Mouse (Mus musculus): ENCODE results near the gene Btnl4.
"Not testable (repeated sequence)": the region's sequence is repeated elsewhere in the genome, so short reads cannot be mapped to it uniquely, and the experiment has no call there.

Gene Btnl4

DNA sequence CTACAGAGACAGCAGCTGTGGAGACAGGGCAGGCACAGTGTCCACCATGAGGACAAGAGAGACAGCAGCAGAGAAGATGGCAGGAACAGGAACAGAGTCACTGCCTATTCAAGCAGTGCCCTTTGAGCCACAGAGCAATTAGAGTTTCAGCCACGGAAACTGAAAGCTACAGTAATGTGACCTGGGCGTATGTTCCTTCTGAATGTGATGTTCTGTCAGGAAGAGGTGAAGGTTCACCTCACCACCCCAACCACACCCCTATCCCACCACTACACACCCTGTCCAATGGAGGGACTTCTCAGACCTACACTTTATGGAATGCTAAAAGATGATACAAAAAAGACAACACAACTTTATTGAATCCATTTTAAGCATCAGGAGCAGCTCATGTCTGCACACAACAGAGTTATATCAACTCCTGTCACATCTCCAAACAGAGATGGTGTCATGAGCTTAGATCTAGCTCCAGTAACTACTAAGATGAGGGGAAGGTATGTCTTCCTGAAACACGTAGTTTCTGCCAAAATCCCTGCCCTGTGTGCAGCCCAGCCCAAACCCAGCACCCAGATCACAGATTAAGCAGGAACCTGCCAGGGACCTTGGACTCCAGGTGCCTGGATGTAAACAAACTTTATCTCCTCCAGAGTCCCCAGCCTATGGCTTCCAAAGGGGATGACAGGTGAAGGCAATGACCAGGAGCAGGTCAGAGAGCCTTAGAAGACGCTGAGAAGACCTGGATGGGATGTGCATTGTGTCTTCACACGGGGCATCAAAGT is at the start of gene Btnl4:
Gene Btnl4, minus strand, starts transcription at position 81 of the 776 bp plus-strand sequence.
- DNase-seq (ENCODE audit: low spot score in 2 of 2), result not testable (repeated sequence)

DNA sequence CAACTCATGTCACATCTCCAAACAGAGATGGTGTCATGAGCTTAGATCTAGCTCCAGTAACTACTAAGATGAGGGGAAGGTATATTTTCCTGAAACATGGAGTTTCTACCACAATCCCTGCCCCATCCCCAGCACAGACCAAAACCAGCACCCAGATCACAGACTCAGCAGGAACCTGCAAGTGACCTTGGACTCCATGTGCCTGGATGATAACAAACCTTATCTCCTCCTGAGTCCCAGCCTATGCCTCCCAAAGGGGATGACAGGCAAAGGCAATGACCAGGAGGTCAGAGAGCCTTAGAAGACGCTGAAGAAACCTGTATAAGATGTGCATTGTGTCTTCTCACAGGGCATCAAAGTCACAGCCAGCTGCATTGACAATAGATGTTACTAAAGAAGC is 41.9 kb upstream of the Btnl4 start:
- DNase-seq (ENCODE audit: low spot score in 2 of 2), result no peak

DNA sequence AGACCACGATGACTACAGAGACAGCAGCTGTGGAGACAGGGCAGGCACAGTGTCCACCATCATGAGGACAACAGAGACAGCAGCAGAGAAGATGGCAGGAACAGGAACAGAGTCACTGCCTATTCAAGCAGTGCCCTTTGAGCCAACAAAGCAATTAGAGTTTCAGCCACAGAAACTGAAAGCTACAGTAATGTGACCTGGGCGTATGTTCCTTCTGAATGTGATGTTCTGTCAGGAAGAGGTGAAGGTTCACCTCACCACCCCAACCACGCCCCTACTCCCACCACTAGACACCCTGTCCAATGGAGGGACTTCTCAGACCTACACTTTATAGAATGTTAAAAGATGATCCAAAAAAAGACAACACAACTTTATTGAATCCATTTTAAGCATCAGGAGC is 41.5 kb upstream of the Btnl4 start:
- not testable (repeated sequence) for DNase-seq (ENCODE audit: low spot score in 2 of 2)

DNA sequence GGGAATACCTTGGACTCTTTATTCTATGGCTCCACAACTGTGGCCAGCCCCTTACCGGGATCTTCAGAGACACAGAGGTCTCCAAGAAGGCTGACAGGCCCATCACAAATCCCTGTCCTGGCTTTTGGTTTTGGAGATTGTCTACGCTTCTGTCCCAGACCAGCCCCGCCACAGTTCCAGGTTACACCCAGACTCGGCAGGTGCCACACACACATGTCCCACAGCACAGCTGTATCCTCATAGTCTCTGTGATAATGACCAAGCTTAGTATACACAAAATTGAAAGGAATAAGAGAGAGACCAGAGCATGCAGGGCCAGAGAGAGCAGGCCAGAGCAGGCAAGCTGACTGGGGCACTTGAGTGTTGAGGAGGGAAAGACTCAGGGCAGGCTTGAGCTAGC is 40.7 kb upstream of the Btnl4 start:
- no peak for DNase-seq (ENCODE audit: low spot score in 2 of 2)

DNA sequence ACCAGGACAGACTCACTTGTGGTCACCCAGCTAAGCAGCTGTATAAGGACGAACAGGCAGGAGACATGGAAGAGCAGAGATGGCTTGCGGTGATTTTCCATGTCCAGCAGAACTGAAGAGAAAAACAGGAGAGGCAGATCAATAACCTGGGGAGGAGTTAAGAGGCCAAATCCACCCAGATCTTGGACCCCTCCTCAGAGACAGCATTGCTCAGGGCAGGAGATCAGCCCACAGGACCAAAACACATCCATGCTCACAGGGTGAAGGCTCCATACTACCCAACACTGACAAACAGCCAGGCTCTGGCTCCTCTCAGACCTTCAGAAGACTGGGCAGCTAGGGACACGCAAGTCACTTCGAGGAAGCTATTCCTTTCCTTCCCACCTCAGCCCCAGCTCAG is 40.1 kb upstream of the Btnl4 start, which contains the start of gene Btnl6:
Gene Btnl6, minus strand, starts transcription at position 101 of the 400 bp plus-strand sequence.
- no peak for DNase-seq (ENCODE audit: low spot score in 2 of 2)

DNA sequence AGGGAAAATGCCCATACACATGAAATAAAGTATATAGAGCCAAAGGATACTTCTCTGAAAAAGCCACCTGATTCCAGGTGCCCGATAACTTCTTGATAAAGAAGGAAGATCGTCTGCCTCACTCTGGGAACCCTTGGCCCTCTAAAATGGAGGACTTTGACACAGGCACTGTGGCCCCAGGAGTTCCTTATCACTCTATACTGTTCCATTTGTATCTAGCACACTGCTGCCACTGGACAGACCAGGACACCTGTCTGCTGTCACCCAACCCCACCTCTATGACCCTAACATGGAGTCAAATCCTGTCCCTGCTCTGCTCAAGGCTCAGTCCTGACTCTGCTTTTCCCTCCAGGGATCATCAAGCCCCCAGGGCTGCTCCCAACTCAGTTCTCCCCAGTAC is 39.4 kb upstream of the Btnl4 start:
- DNase-seq (ENCODE audit: low spot score in 2 of 2), result no peak

DNA sequence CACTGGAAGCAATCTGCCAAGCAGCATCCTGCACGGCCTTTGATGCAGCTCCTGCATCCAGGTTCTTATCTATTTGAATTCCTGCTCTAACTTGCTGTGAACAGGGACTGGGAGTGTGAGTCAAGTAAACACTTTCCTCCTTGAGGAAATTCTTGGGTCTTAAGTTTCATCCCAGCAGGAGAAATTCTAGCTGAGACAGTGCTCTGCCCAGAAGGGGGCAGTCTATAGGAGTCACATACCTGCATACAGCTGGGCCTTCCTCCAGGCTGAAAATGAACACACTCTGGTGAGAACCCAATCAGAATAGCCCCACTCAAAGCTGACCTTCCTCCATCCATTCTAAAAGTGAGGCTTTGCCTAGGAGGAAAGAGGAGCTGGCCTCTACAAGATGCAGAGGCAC is 34.6 kb upstream of the Btnl4 start:
- not testable (repeated sequence) for DNase-seq (ENCODE audit: low spot score in 2 of 2)

DNA sequence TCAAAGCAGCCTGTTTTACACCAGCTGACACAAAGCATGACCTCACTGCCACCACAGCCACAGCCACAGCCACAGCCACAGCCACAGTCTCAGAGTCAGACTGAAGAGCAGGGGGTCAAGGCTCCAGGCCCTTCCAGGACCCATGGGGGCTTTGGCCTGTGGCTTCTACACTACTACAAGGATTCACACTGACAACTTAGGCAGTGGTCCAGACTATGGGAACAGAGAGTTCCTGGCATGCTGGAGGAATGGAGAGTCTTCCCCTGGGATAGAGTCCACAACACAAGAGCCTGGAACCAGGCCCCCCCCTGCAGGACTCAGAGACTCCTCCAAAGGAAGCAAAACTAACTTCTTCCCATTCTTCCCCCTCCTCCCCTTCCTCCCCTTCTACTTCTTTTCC is 30.5 kb upstream of the Btnl4 start:
- no peak for DNase-seq (ENCODE audit: low spot score in 2 of 2)

DNA sequence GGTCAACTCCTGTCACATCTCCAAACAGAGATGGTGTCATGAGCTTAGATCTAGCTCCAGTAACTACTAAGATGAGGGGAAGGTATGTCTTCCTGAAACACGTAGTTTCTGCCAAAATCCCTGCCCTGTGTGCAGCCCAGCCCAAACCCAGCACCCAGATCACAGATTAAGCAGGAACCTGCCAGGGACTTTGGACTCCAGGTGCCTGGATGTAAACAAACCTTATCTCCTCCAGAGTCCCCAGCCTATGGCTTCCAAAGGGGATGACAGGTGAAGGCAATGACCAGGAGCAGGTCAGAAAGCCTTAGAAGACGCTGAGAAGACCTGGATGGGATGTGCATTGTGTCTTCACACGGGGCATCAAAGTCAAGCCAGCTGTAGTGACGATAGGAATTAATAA is 20.6 kb upstream of the Btnl4 start:
- DNase-seq (ENCODE audit: low spot score in 2 of 2), result not testable (repeated sequence)

DNA sequence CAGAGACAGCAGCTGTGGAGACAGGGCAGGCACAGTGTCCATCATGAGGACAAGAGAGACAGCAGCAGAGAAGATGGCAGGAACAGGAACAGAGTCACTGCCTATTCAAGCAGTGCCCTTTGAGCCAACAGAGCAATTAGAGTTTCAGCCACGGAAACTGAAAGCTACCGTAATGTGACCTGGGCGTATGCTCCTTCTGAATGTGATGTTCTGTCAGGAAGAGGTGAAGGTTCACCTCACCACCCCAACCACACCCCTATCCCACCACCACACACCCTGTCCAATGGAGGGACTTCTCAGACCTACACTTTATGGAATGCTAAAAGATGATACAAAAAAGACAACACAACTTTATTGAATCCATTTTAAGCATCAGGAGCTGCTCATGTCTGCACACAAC is 20.2 kb upstream of the Btnl4 start:
- not testable (repeated sequence) for DNase-seq (ENCODE audit: low spot score in 2 of 2)

DNA sequence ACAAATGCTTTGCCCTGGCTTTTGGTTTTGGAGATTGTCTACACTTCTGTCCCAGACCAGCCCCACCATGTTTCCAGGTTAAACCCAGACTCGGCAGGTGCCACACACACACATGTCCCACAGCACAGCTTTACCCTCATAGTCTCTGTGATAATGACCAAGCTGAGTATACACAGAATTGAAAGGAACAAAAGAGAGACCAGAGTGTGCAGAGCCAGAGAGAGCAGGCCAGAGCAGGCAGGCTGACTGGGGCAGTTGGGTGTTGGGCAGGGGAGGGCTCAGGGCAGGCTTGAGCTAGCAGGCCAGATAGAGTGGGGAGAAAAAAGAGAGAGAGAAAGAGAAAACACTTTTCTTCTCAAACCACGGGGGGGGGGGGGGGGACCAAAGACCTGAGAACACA is 19.4 kb upstream of the Btnl4 start:
- DNase-seq (ENCODE audit: low spot score in 2 of 2), result no peak

DNA sequence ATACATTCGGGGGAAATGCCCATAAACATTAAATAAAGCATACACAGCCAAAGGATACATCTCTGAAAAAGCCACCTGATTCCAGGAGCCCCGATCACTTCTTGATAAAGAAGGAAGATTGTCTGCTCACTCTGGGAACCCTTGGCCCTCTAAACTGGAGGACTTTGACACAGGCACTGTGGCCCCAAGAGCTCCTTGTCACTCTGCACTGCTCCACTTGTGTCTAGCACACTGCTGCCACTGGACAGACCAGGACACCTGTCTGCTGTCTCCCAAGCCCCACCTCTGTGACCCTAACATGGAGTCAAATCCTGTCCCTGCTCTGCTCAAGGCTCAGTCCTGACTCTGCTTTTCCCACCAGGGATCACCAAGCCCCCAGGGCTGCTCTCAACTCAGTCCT is 18.0 kb upstream of the Btnl4 start:
- not testable (repeated sequence) for DNase-seq (ENCODE audit: low spot score in 2 of 2)

DNA sequence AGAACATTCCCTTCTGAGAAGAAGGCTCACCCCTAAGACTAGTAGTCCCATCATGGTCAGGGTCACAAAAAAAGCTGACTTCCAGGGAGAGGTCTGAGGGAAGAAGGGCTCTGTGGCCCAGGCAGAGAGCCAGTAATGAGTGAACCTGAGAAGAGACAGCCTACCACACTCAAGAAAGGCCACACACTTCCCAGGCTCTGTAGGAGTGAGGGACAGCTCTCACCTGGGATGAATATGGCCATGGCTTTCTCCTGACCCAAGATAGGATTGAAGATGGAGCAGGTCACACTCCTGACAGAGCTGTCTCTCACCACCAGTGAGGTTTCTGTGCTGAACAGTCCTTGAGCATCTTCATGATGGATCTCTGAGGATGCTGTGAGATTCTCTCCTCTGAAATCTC is 15.7 kb upstream of the Btnl4 start:
- DNase-seq (ENCODE audit: low spot score in 2 of 2), result no peak

DNA sequence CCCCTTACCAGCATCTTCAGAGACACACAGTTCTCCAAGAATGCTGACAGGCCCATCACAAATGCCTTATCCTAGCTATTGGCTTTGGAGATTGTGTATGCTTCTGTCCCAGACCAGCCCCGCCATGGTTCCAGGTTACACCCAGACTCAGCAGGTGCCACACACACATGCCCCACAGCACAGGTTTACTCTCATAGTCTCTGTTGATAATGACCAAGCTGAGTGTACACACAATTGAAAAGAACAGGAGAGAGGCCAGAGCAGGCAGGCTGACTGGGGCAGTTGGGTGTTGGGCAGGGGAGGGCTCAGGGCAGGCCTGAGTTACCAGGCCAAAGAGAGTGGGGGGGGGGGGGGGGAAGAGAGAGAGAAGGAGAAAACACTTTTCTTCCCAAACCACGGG is 691 bp downstream of the Btnl4 start:
- no peak for DNase-seq (ENCODE audit: low spot score in 2 of 2)

DNA sequence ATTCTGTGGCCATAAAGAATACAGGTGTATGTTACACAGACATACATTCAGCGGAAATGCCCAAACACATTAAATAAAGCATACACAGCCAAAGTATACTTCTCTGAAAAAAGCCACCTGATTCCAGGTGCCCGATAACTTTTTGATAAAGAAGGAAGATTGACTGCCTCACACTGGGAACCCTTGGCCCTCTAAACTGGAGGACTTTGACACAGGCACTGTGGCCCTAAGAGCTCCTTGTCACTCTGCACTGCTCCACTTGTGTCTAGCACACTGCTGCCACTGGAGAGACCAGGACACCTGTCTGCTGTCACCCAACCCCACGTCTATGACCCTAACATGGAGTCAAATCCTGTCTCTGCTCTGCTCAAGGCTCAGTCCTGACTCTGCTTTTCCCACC is 2.1 kb downstream of the Btnl4 start:
- no peak for DNase-seq (ENCODE audit: low spot score in 2 of 2)

DNA sequence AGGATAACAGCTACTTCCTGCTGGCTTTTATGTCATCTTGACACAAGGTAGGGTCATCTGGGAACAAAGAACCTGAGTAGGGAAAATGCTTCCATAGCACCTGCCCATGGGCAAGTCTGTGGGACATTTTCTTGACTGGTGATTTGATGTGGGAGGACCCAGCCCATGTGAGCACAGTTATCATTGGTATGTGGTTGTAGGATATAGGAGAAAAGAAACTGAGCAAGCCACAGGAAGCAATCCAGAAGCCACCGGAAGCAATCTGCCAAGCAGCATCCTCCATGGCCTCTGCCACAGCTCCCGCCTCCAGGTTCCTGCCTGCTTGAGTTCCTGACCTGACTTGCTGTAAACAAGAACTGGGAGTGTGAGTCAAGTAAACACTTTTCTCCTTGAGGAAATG is 6.6 kb downstream of the Btnl4 start:
- DNase-seq (ENCODE audit: low spot score in 2 of 2), result no peak

DNA sequence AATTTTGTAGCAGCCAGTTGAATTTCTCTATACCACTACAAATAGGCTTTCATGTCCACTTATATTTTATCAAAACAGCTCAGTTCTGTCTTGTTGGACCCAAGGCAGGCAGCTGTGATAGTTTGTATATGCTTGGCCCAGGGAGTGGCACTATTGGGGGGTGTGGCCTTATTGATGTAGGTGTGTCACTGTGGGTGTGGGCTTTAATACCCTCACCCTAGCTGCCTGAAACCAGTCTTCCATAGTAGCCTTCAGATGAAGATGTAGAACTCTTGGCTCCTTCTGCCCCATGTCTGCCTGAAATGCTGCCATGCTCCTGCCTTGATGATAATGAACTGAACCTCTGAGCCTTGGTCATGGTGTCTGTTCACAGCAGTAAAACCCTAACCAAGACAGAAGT is 11.2 kb downstream of the Btnl4 start:
- DNase-seq (ENCODE audit: low spot score in 2 of 2), result not testable (repeated sequence)

DNA sequence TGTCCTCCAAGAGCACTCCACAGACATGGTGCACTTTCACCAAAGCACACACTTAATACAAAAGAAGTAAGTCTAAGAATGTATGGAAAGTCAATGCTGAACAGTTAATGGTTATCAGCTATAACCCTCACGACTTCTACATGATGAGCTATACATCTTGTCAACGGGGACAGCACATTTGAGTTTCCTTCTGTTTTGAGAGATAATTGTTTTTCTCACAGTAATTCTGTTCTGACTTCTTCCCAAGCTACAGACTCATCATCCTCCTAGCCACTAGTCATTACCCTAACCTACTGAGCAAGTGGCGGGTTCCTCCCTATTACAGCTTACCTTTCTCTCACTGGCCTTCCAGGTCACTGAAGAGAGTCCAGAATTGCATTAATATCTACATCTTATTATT is 17.9 kb downstream of the Btnl4 start:
- DNase-seq (ENCODE audit: low spot score in 2 of 2), result no peak

DNA sequence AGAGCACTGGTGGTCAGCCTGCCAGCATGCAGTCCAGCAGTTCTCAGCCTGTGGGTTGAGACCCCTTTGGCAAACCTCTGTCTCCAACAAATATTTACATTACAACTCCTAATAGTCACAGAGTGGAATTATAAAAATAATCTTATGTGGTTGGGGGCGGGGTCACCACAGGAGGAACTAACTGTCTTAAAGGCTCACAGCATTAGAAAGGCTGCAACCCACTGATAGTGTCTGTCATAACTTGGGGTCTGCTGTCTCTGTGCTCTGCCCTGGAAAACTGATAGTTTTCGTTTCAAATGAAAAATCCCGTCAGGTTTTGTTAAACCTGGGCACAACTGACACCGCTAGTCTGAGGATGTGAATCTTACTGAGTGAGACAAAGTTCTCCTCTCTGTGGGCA is 19.4 kb downstream of the Btnl4 start:
- no peak for DNase-seq (ENCODE audit: low spot score in 2 of 2)

DNA sequence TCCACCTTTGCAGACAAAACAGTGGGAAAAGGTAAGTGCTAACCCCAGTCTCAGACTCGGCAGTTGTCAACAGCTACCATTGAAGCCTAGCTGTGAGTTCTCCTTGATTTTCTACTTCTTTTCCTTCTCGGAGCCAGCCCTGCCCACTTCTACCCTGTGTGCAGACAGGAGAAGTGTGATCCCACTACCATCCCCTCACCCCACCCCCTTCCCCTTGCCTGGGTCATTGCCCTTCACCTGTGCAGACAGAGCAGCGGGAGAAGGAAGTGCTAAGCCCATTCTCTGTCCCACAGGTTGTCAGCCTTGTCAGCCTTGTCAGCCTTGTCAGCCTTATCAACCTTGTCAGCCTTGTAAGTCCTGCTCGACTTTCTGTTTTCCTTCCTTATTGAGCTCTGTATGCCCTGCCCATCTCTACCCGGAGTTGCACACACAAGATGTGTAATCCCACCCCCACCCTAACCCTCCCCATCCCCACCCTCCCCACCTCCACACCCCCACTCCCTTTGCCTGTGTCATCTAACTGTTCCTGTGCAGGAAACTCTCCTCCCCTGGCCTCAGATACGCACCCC is 28.6 kb downstream of the Btnl4 start:
- no peak for DNase-seq (ENCODE audit: low spot score in 2 of 2)

DNA sequence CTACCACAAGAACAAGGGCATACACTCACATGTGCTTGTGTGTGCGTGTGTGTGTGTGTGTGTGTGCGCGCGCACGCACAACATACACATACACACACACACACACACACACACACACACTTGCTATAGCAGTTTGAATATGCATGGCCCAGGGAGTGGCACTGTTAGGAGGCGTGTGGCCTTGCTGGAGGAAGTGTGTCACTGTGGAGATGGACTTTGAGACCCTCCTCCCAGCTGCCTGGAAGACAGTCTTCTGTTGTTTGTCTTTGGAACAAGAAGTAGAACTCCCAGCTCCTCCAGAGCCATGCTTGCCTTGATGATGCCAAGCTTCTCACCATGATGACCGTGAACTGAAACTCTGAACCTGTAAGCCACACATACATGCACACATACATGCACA is 35.1 kb downstream of the Btnl4 start:
- no peak for DNase-seq (ENCODE audit: low spot score in 2 of 2)

DNA sequence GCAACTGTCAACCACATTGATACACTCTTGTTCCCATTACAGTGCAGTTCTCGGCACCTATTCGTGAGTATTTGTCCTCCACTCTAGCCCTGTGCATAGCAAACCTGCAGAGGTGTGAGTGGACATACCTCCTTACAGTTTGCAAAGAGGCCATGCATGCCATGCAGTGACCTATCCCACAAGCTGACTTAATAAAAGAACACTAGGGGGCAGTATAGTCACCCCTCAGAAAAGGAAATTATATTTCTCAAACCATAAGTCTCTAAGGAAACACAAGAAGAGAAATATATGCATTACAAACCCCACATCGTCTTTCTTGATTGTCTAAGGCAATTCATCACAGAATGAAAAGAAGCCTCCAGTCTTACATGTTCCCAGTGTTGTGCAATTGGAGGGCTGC is 37.3 kb downstream of the Btnl4 start:
- no peak for DNase-seq (ENCODE audit: low spot score in 2 of 2)

DNA sequence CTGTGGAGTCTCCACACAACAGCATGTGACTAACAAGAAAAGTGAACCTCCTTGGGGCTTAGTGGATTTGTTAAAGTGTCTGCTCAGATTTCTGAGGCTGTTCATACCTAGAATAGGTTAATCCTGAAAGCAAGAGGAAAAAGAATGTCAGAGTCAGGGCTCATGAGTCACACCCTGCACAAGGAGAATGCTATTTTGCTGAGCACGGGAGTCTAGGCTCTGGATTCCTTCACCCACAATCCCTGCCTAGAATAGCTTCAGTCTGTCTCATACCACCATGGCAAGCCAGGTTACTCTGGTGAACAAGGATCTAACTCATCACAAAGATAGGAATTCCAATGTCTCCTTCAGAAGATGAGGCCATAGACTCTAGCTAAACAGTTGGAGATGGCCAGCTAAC is 38.5 kb downstream of the Btnl4 start:
- DNase-seq (ENCODE audit: low spot score in 2 of 2), result no peak

DNA sequence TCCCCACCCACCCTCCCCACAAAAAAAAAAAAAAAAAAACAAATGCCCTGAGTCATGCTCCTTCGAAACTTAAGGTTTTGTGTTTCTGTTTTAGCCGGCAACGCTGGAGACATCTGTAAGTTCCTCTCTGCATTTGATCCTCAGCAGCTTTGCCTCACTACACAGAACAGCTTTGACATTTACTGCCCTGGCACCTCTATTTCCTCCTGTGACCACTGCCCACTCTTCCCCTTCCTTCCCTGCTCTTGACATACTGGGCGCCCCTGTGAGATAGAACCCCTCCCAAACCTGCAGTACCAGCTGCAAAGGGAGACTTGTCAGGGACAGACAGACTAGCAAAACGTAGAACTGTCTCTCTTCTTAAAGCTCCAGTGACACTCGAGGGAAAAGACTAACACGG is 39.5 kb downstream of the Btnl4 start:
- no peak for DNase-seq (ENCODE audit: low spot score in 2 of 2)

Data from urinary bladder, postnatal 36 days (tissue).